Mouse (Mus musculus): ENCODE measurements around the gene Sipa1l3.
A peak's percentile ranks its signal among the peaks of the same experiment; 100 is the strongest.

DNA sequence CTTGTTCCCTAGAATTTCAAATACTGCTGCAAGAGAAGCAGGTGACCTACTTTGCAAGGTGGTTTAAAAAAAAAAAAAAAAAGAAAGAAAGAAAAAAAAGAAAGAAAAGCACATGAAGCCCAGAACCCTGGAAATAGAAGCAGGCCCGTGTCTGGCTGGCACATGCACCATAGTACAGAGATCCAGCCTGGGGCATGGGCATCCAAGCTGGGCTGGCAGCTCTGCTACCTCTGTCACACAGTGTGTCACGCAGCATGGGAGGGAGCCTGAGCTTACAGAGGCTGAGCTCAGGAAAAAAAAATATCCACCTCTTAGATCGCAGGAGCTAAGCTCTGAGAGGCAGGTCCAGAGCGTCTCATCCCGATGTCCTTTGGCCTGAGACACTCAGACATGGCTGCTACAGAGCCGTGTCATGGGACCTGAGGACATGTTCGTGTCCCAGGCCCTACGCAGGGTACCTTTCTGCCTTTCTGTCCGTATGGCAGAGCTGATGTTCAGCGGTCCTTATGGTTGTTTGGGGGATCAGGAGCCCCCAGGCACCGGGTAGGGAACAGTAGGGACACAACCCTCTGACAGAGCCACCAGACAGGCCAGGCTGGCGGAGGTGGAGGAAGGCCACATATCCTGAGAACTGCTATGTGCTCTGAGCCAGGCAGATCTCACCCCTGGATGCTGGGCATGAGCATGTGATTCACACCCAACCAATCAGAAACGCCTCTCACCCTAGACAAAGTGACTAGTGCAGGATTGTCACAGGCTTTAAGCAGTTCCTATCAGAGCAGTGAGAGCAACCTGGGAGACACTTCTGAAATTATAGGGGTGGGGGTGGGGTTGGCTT, 151.1 kb downstream of the Sipa1l3 start:
- TF ChIP-seq CTCF (IDR thresholded peaks at IDR 0.05; ENCODE audit: extremely low read depth, insufficient read depth, low read length) (no peak), POLR2A (IDR thresholded peaks at IDR 0.05; ENCODE audit: extremely low read depth, insufficient read depth, low read length) (peak; percentile 63; the same call in 1 of the 2 replicates)

All from cortical plate, adult 2 months (tissue).